Mouse (Mus musculus): Measurements from ENCODE around the gene Cnpy1. TPM values are rescaled to one million over a fixed set of nuclear protein-coding genes. Genes with fewer than 3 reads are reported as not detected.

Gene Cnpy1
- polyA plus RNA-seq, 1 experiment = not detected

GRCm38 (mm10) chr5:28163926-28164325, 81.7 kb downstream of the Cnpy1 start:
- H3K4me3 ChIP-seq (replicated peaks; ENCODE audit: control insufficient read depth, low read depth, low read length) = no peak overlapping the region
- WGBS = 19% methylated on average over 1 of the region's 1 CpGs
- no peak overlapping the region for H3K27ac ChIP-seq (ENCODE audit: control insufficient read depth, insufficient read depth, low read depth, low read length, poor library complexity)
- TF ChIP-seq CTCF (IDR thresholded peaks at IDR 0.05; ENCODE audit: control insufficient read depth, insufficient read depth, low read length) (no peak), POLR2A (IDR thresholded peaks at IDR 0.05; ENCODE audit: borderline replicate concordance, control insufficient read depth, low read depth, low read length) (no peak)
- no peaks in the 10 kb centered on the region; the same call in none of the 2 replicates for H3K4me1 ChIP-seq (ENCODE audit: control insufficient read depth, insufficient read depth, low read length)

- Histone ChIP-seq H3K27ac (ENCODE audit: control insufficient read depth, insufficient read depth, low read depth, low read length, poor library complexity) (no peak overlapping the region), H3K4me1 (ENCODE audit: control insufficient read depth, insufficient read depth, low read length) (no peaks in the 10 kb centered on the region), H3K4me3 (replicated peaks; ENCODE audit: control insufficient read depth, low read depth, low read length) (no peak overlapping the region)
- no peak for TF ChIP-seq POLR2A (IDR thresholded peaks at IDR 0.05; ENCODE audit: borderline replicate concordance, control insufficient read depth, low read depth, low read length)
- TF ChIP-seq CTCF (IDR thresholded peaks at IDR 0.05; ENCODE audit: control insufficient read depth, insufficient read depth, low read length) = no peak
- 2% methylated on average over 24 of the region's 24 CpGs for WGBS
Observed at GRCm38 (mm10) chr5:28161938-28162402, 83.6 kb downstream of the Cnpy1 start.

GRCm38 (mm10) chr5:28161383-28161937, 84.1 kb downstream of the Cnpy1 start:
- H3K4me3 ChIP-seq (replicated peaks; ENCODE audit: control insufficient read depth, low read depth, low read length) = no peak overlapping the region
- H3K4me1 ChIP-seq (ENCODE audit: control insufficient read depth, insufficient read depth, low read length) = no peaks in the 10 kb centered on the region
- no peak overlapping the region for H3K27ac ChIP-seq (ENCODE audit: control insufficient read depth, insufficient read depth, low read depth, low read length, poor library complexity)
- TF ChIP-seq CTCF (IDR thresholded peaks at IDR 0.05; ENCODE audit: control insufficient read depth, insufficient read depth, low read length) = no peak
- no peak for TF ChIP-seq POLR2A (IDR thresholded peaks at IDR 0.05; ENCODE audit: borderline replicate concordance, control insufficient read depth, low read depth, low read length)
- WGBS = 6% methylated on average over 20 of the region's 20 CpGs

GRCm38 (mm10) chr5:28159891-28160470, 85.6 kb downstream of the Cnpy1 start:
- Histone ChIP-seq H3K27ac (ENCODE audit: control insufficient read depth, insufficient read depth, low read depth, low read length, poor library complexity) (no peak overlapping the region), H3K4me3 (replicated peaks; ENCODE audit: control insufficient read depth, low read depth, low read length) (no peak overlapping the region), H3K4me1 (ENCODE audit: control insufficient read depth, insufficient read depth, low read length) (no peaks in the 10 kb centered on the region)
- 9% methylated on average over 8 of the region's 8 CpGs for WGBS
- TF ChIP-seq POLR2A (IDR thresholded peaks at IDR 0.05; ENCODE audit: borderline replicate concordance, control insufficient read depth, low read depth, low read length) (no peak), CTCF (IDR thresholded peaks at IDR 0.05; ENCODE audit: control insufficient read depth, insufficient read depth, low read length) (no peak)

GRCm38 (mm10) chr5:28159072-28159458, 86.5 kb downstream of the Cnpy1 start:
- Histone ChIP-seq H3K27ac (ENCODE audit: control insufficient read depth, insufficient read depth, low read depth, low read length, poor library complexity) (no peak overlapping the region), H3K4me1 (ENCODE audit: control insufficient read depth, insufficient read depth, low read length) (no peaks in the 10 kb centered on the region), H3K4me3 (replicated peaks; ENCODE audit: control insufficient read depth, low read depth, low read length) (no peak overlapping the region)
- TF ChIP-seq CTCF (IDR thresholded peaks at IDR 0.05; ENCODE audit: control insufficient read depth, insufficient read depth, low read length) (no peak), POLR2A (IDR thresholded peaks at IDR 0.05; ENCODE audit: borderline replicate concordance, control insufficient read depth, low read depth, low read length) (no peak)
- 7% methylated on average over 15 of the region's 15 CpGs for WGBS

- no peak overlapping the region for H3K27ac ChIP-seq (ENCODE audit: control insufficient read depth, insufficient read depth, low read depth, low read length, poor library complexity)
- no peak overlapping the region for H3K4me3 ChIP-seq (replicated peaks; ENCODE audit: control insufficient read depth, low read depth, low read length)
- no peaks in the 10 kb centered on the region for H3K4me1 ChIP-seq (ENCODE audit: control insufficient read depth, insufficient read depth, low read length)
- WGBS = 4% methylated on average over 31 of the region's 31 CpGs
- no peak for TF ChIP-seq CTCF (IDR thresholded peaks at IDR 0.05; ENCODE audit: control insufficient read depth, insufficient read depth, low read length)
Observed at GRCm38 (mm10) chr5:28158308-28159071, 87.1 kb downstream of the Cnpy1 start.

GRCm38 (mm10) chr5:28157781-28158180, 87.8 kb downstream of the Cnpy1 start:
- Histone ChIP-seq H3K4me3 (replicated peaks; ENCODE audit: control insufficient read depth, low read depth, low read length) (no peak overlapping the region), H3K4me1 (ENCODE audit: control insufficient read depth, insufficient read depth, low read length) (no peaks in the 10 kb centered on the region), H3K27ac (ENCODE audit: control insufficient read depth, insufficient read depth, low read depth, low read length, poor library complexity) (no peak overlapping the region)
- 12% methylated on average over 17 of the region's 17 CpGs for WGBS
- TF ChIP-seq POLR2A (IDR thresholded peaks at IDR 0.05; ENCODE audit: borderline replicate concordance, control insufficient read depth, low read depth, low read length) (no peak), CTCF (IDR thresholded peaks at IDR 0.05; ENCODE audit: control insufficient read depth, insufficient read depth, low read length) (no peak)

- 16% methylated on average over 9 of the region's 9 CpGs for WGBS
- no peak overlapping the region for H3K27ac ChIP-seq (ENCODE audit: control insufficient read depth, insufficient read depth, low read depth, low read length, poor library complexity)
- no peak for TF ChIP-seq CTCF (IDR thresholded peaks at IDR 0.05; ENCODE audit: control insufficient read depth, insufficient read depth, low read length)
- TF ChIP-seq POLR2A (IDR thresholded peaks at IDR 0.05; ENCODE audit: borderline replicate concordance, control insufficient read depth, low read depth, low read length) = no peak
- H3K4me1 ChIP-seq (ENCODE audit: control insufficient read depth, insufficient read depth, low read length) = no peaks in the 10 kb centered on the region
- no peak overlapping the region for H3K4me3 ChIP-seq (replicated peaks; ENCODE audit: control insufficient read depth, low read depth, low read length)
Observed at GRCm38 (mm10) chr5:28157044-28157730, 88.4 kb downstream of the Cnpy1 start.

Other genes with a start within 250 kb of the Cnpy1 start
- 9.2 and 13.8 TPM in 2 replicates for gene Insig1, start 174.4 kb downstream of the Cnpy1 start, polyA plus RNA-seq (2011; ENCODE audit: insufficient read depth, insufficient read length, low replicate concordance, missing spikeins)
- gene En2, start 80.1 kb downstream of the Cnpy1 start, polyA plus RNA-seq (2011; ENCODE audit: insufficient read depth, insufficient read length, low replicate concordance, missing spikeins) = not detected in 2 replicates
- 27.9 and 36.3 TPM in 2 replicates for gene Rbm33, start 71.3 kb upstream of the Cnpy1 start, polyA plus RNA-seq (2011; ENCODE audit: insufficient read depth, insufficient read length, low replicate concordance, missing spikeins)
- not detected in 2 replicates for gene Shh, start 221.4 kb upstream of the Cnpy1 start, polyA plus RNA-seq (2011; ENCODE audit: insufficient read depth, insufficient read length, low replicate concordance, missing spikeins)

Measured in bone marrow, adult 2 months (tissue).